Mouse (Mus musculus) embryonic facial prominence, embryonic 15.5 days (tissue): ENCODE results near the gene Btbd35f14. TPM values are rescaled to one million over a fixed set of nuclear protein-coding genes. Genes with fewer than 3 reads are reported as not detected.
"Not testable (repeated sequence)": the region's sequence is repeated elsewhere in the genome, so short reads cannot be mapped to it uniquely, and the experiment has no call there.

Experiments
- ATAC-seq: fragments of 200-750 bp; cut with Nextera tagmentation; 2 replicates; pipeline ENCODE4 v1.8.0; 2017; ENCODE audit warnings: low read depth, moderate TSS enrichment; ENCODE audit not compliant: insufficient number of reproducible peaks, low FRiP score, low TSS enrichment
- H3K27ac ChIP-seq: fragments of 300-500 bp; sonication (generic); replicated peaks from 2 replicates; pipeline ENCODE4 v1.5.1; 2015; ENCODE audit warnings: mild to moderate bottlenecking, inconsistent platforms
- H3K27me3 ChIP-seq: fragments of 300-500 bp; sonication (generic); 2 replicates; pipeline ENCODE4 v1.6.1; 2015; ENCODE audit warnings: inconsistent platforms
- H3K36me3 ChIP-seq: fragments of 300-500 bp; sonication (generic); 2 replicates; pipeline ENCODE4 v1.6.1; 2015; ENCODE audit warnings: mild to moderate bottlenecking, inconsistent platforms
- H3K4me1 ChIP-seq: fragments of 300-500 bp; sonication (generic); 2 replicates; pipeline ENCODE4 v1.6.1; 2015; ENCODE audit warnings: inconsistent platforms
- H3K4me2 ChIP-seq: fragments of 300-500 bp; sonication (generic); replicated peaks from 2 replicates; pipeline ENCODE4 v1.6.1; 2015; ENCODE audit warnings: mild to moderate bottlenecking, inconsistent platforms
- H3K4me3 ChIP-seq: fragments of 300-500 bp; sonication (generic); replicated peaks from 2 replicates; pipeline ENCODE4 v1.5.1; 2015; ENCODE audit warnings: mild to moderate bottlenecking, inconsistent platforms
- H3K9ac ChIP-seq: fragments of 300-500 bp; sonication (generic); 2 replicates; pipeline ENCODE4 v1.6.1; 2015; ENCODE audit warnings: inconsistent platforms
- H3K9me3 ChIP-seq: fragments of 300-500 bp; sonication (generic); replicated peaks from 2 replicates; pipeline ENCODE4 v1.6.1; 2016; ENCODE audit warnings: inconsistent platforms
- WGBS: fragments of 180-500 bp; shearing (Covaris S2); methylation state at CpG from one replicate; pipeline ENCODE4 v1.1.7; 2015; 5-methylcytosine and 5-hydroxymethylcytosine counted together
- polyA plus RNA-seq: library from polyadenylated mRNA; unstranded; fragments of >200 nt; fragmentation: Nextera tagmentation; extraction: Ambion mirVana; gene quantifications from 2 replicates; pipeline ENCODE4 v1.2.1, GENCODE M21; 2015

The Btbd35f14 gene
- not detected in 2 replicates for polyA plus RNA-seq

- no CpG with 5 or more reads among the region's 3 CpGs for WGBS
- ATAC-seq, H3K4me3 ChIP-seq: not testable (repeated sequence)
These were observed at the start of gene Btbd35f14 for GRCm38 (mm10) chrX:33702249-33702648. Btbd35f14 (minus strand) TSS chrX:33702349.

GRCm38 (mm10) chrX:33656872-33657271 is 45.3 kb downstream of the Btbd35f14 start, which contains the start of gene Btbd35f13:
Btbd35f13 (plus strand) TSS chrX:33657172.
- not testable (repeated sequence) for H3K9ac ChIP-seq, H3K27me3 ChIP-seq, ATAC-seq, H3K4me3 ChIP-seq, H3K9me3 ChIP-seq, H3K27ac ChIP-seq, H3K4me1 ChIP-seq, H3K36me3 ChIP-seq, H3K4me2 ChIP-seq
- WGBS, result 60% methylated on average over 2 of the region's 3 CpGs

More at GRCm38 (mm10) chrX:33702249-33702648, at the start of gene Btbd35f14:
- not testable (repeated sequence) for H3K27me3 ChIP-seq, H3K4me1 ChIP-seq, H3K9me3 ChIP-seq, H3K36me3 ChIP-seq, H3K4me2 ChIP-seq, H3K9ac ChIP-seq, H3K27ac ChIP-seq

Other genes with a start within 250 kb of the Btbd35f14 start
- not detected in 2 replicates for gene Btbd35f15, start 125.0 kb downstream of the Btbd35f14 start, polyA plus RNA-seq
- not detected in 2 replicates for gene Btbd35f13, start 45.2 kb downstream of the Btbd35f14 start, polyA plus RNA-seq